Mouse (Mus musculus) G1E (cell line): Measurements from ENCODE around the gene Ak5. TPM values are rescaled to one million over a fixed set of nuclear protein-coding genes. Genes with fewer than 3 reads are reported as not detected.

ENCODE experiments used
- ATAC-seq: 2 replicates; pipeline ENCODE4 v1.8.0; 2016; ENCODE audit warnings: mild to moderate bottlenecking; ENCODE audit not compliant: insufficient number of reproducible peaks, poor library complexity, low FRiP score, severe bottlenecking; ENCODE audit errors: extremely low read depth
- DNase-seq: peaks from one replicate; pipeline ENCODE4 v3.0.0; 2012; ENCODE audit warnings: low spot score
- H3K27me3 ChIP-seq: 2 replicates; pipeline ENCODE4 v1.6.1; 2012; ENCODE audit warnings: mild to moderate bottlenecking, low read length, inconsistent platforms; ENCODE audit not compliant: insufficient read depth
- H3K36me3 ChIP-seq: replicated peaks from 2 replicates; pipeline ENCODE3; 2012; ENCODE audit warnings: mild to moderate bottlenecking, inconsistent platforms
- H3K4me1 ChIP-seq: 2 replicates; pipeline ENCODE4 v1.6.1; 2012; ENCODE audit warnings: low read depth, low read length, inconsistent platforms, mixed read lengths; ENCODE audit not compliant: insufficient read depth
- H3K4me3 ChIP-seq: 2 replicates; pipeline ENCODE4 v1.5.1; 2012; ENCODE audit warnings: low read depth, mild to moderate bottlenecking, inconsistent platforms, low read length, moderate library complexity, mixed read lengths
- H3K9me3 ChIP-seq: replicated peaks from 2 replicates; pipeline ENCODE4 v1.6.1; 2012; ENCODE audit warnings: inconsistent platforms
- CTCF ChIP-seq: IDR thresholded peaks from 2 replicates; pipeline ENCODE4 v1.5.1; 2012; ENCODE audit warnings: low read depth, low read length, inconsistent platforms, mixed read lengths
- GATA1 ChIP-seq: IDR thresholded peaks from 2 replicates; pipeline ENCODE4 v1.6.1; 2012; ENCODE audit warnings: borderline replicate concordance, low read length, inconsistent platforms, mixed read lengths
- GATA2 ChIP-seq: IDR thresholded peaks from 2 replicates; pipeline ENCODE4 v1.6.1; 2012; ENCODE audit warnings: low read depth, low read length, inconsistent platforms, borderline replicate concordance
- POLR2AphosphoS5 ChIP-seq: IDR thresholded peaks from 2 replicates; pipeline ENCODE4 v1.6.1; 2012; ENCODE audit warnings: low read depth, low read length, inconsistent platforms; ENCODE audit not compliant: insufficient replicate concordance
- TAL1 ChIP-seq: conservative IDR thresholded peaks from 2 replicates; pipeline ENCODE4 v1.6.1; 2012; ENCODE audit warnings: low read depth, low read length, inconsistent platforms, mixed read lengths
- polyA plus RNA-seq: library from polyadenylated mRNA; stranded (reverse); fragments of >175 nt; gene quantifications from 2 replicates; pipeline ENCODE4 v1.2.3, GENCODE M21; 2012
- total RNA-seq, 2 experiments: library from RNA; stranded (forward) in 1 of 2; stranded (reverse) in 1 of 2; fragments of 200-1000 nt in 1 of 2; fragments of >200 nt in 1 of 2; fragmentation: Nextera tagmentation in 1 of 2; gene quantifications; 2 replicates each; pipeline ENCODE4 v1.2.3; 2014 to 2017

The Ak5 gene
- total and polyA plus RNA-seq, 3 experiments = 0.11 TPM; not detected in 2

DNA sequence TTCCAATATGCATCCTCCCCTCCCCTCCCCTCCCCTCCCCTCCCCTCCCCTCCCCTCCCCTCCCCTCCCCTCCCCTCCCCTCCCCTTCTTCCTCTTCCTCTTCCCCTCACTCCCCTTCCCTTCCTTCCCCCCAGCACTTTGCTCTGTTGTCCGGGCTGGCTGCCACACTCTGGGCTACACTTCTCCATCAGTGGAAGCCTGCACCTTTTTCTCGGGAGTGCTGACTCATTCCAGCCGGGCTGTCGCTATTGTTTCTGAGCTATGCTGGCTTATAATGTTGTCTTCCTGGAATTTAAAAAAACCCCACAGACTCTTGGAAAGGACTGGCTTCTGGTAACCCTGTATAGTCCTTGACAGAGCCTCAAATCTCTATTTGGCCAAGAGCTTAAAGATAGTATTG, 111.7 kb downstream of the Ak5 start:
- ATAC-seq (no peak), DNase-seq (no peak)
- TF ChIP-seq TAL1 (no peak), CTCF (no peak), POLR2AphosphoS5 (no peak), GATA2 (no peak), GATA1 (no peak)
- H3K36me3 ChIP-seq = no peaks in the 10 kb centered on the region
- H3K9me3 ChIP-seq = no peaks in the 10 kb centered on the region
- peaks cover 4% of the 10 kb centered on the region for H3K4me1 ChIP-seq
- no peak overlapping the region for H3K4me3 ChIP-seq
- peaks cover 3% of the 10 kb centered on the region; the same call in 1 of the 2 replicates for H3K27me3 ChIP-seq

DNA sequence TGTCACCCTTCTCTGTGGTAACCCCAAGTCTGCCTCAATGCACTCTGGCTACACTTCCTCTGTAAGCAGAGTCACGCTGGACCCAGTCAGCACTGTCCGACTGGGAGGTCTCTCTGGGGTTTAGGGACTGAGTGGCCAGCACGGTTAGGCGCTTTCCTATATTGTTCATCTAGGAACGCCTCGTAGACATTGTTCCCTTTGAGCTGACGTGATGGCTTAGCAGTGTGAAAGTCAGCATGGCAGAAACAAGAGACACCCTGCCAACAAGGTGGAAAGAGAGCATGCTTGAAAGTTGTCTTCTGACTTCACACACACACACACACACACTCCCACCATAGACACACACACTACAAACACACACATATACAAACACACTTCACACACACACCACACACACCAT, 112.9 kb downstream of the Ak5 start:
- TF ChIP-seq GATA2 = no peak
- TF ChIP-seq POLR2AphosphoS5 = no peak
- no peak for TF ChIP-seq TAL1
- TF ChIP-seq GATA1 = no peak
- TF ChIP-seq CTCF = no peak
- H3K4me1 ChIP-seq = peaks cover 4% of the 10 kb centered on the region
- DNase-seq = no peak

DNA sequence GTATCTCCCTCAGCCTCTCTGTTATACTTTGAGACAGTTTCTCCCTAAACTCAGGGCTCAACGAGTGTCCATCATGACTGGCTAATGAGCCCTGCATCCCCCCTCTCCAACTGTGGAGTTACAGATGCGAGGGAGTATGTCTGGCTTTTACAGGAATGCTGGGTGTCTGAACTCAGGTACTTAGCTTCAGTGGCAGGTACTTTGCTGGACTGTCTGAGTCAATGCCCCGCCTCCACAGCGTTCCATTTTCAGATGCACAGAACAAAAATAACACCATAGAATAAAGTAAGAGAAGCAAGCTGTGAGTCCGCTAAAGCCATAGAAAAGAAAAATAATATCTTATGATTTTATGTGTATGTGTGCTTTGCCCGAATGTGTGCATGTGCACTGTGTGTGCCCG, 113.8 kb downstream of the Ak5 start:
- no peaks in the 10 kb centered on the region for H3K9me3 ChIP-seq
- H3K36me3 ChIP-seq = no peaks in the 10 kb centered on the region
- DNase-seq (no peak), ATAC-seq (no peak)
- H3K27me3 ChIP-seq = peaks cover 3% of the 10 kb centered on the region; the same call in 1 of the 2 replicates
- peaks cover 4% of the 10 kb centered on the region for H3K4me1 ChIP-seq
- H3K4me3 ChIP-seq = no peak overlapping the region
- TF ChIP-seq POLR2AphosphoS5 = no peak
- no peak for TF ChIP-seq CTCF
- no peak for TF ChIP-seq GATA2
- no peak for TF ChIP-seq GATA1
- no peak for TF ChIP-seq TAL1

More for the DNA sequence above, 112.9 kb downstream of the Ak5 start:
- H3K9me3 ChIP-seq = no peaks in the 10 kb centered on the region
- H3K27me3 ChIP-seq = peaks cover 3% of the 10 kb centered on the region; the same call in 1 of the 2 replicates
- H3K4me3 ChIP-seq = no peak overlapping the region
- ATAC-seq = no peak
- no peaks in the 10 kb centered on the region for H3K36me3 ChIP-seq

DNA sequence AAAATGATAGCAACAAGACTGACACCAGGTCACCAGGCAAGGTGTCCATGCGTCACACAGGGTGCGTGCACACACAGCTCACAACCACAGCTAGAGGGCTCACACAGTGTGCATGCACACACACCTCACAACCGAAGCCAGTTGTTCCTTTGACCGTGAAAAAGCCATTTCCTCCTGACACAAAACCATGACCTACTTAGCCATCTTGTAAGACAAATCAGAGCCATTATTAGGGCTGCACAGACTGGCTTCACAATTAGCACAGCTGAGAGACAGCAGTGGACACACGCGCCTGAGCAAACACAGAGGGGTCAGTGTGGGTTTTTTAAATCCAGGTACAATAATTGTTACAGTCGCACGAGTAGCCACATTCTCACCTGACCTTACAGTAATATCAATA, 115.5 kb downstream of the Ak5 start:
- no peak for ATAC-seq
- H3K4me1 ChIP-seq = peaks cover 2% of the 10 kb centered on the region

DNA sequence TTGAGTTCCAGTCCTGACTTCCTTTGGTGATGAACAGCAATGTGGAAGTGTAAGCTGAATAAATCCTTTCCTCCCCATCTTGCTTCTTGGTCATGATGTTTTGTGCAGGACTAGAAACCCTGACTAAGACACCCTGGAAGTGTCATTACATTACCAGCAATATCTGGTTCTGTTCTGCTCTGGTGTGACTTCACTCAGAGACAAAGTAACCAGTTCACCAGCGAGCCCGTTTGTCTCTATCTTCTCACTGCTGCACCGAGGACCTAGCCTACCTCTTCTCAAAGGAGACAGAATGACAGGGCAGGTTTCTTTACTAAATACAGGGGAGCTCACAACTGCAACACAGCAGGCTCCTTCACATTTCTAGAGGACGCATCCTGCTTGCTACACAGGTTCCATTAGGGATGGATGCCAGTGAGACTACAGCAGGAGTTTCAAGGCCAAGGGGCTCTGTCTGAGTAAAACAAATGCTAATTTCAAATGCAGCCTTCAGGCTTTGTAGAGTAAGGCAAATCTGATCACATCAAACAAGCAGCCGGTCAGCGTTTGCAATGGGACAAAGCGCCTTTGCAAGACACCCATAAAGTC, 117.5 kb downstream of the Ak5 start:
- DNase-seq = no peak
- Histone ChIP-seq H3K9me3 (no peaks in the 10 kb centered on the region), H3K36me3 (no peaks in the 10 kb centered on the region), H3K4me1 (no peaks in the 10 kb centered on the region), H3K27me3 (peaks cover 3% of the 10 kb centered on the region; the same call in 1 of the 2 replicates), H3K4me3 (no peak overlapping the region)
- no peak for ATAC-seq
- TF ChIP-seq GATA1 = no peak
- TF ChIP-seq CTCF = no peak
- no peak for TF ChIP-seq GATA2
- TF ChIP-seq POLR2AphosphoS5 = no peak
- TF ChIP-seq TAL1 = no peak

More for the DNA sequence above, 115.5 kb downstream of the Ak5 start:
- no peak for DNase-seq
- Histone ChIP-seq H3K27me3 (peaks cover 3% of the 10 kb centered on the region; the same call in 1 of the 2 replicates), H3K9me3 (no peaks in the 10 kb centered on the region), H3K4me3 (no peak overlapping the region), H3K36me3 (no peaks in the 10 kb centered on the region)
- TF ChIP-seq POLR2AphosphoS5 = no peak
- no peak for TF ChIP-seq CTCF
- no peak for TF ChIP-seq TAL1
- no peak for TF ChIP-seq GATA1

DNA sequence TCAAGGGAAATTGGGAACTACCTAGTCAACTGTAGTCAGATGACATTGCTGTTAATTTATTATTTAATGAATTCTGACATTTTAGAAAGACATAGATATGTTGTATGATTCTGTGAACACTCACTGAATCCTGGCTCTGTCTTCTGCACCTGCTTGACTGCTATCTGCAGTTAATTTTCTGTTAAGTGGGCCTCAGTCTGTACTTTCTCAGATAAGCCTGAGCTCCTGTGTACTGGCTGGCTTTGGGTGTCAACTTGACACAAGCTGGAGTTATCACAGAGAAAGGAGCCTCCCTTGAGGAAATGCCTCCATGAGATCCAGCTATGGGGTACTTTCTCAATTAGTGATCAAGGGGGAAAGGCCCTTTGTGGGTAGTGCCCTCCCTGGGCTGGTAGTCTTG, 118.1 kb downstream of the Ak5 start:
- H3K4me3 ChIP-seq = no peak overlapping the region
- TF ChIP-seq TAL1 (no peak), POLR2AphosphoS5 (no peak), GATA1 (no peak), CTCF (no peak), GATA2 (no peak)
- no peaks in the 10 kb centered on the region for H3K9me3 ChIP-seq
- DNase-seq (no peak), ATAC-seq (no peak)
- H3K4me1 ChIP-seq = no peaks in the 10 kb centered on the region
- H3K27me3 ChIP-seq = peaks cover 3% of the 10 kb centered on the region; the same call in 1 of the 2 replicates
- H3K36me3 ChIP-seq = no peaks in the 10 kb centered on the region

DNA sequence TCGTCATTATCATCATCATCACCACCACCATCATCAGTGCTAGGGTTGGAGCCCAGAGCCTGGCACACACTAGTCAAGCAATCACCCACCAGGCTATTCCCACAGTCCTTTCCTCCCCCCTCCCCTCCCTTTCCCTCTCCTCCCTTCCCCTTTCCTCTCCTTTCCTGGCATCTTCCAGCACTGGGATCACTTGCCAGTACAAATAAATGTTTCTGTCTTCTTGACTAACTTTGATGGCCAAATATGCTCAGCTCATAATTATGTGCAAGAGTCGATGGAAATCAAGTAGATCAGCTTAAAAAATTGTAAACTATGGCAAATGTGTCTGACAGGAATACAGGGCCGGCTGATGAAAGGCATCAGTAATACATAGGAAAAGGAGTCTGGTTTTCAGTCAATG, 123.2 kb downstream of the Ak5 start:
- Histone ChIP-seq H3K27me3 (no peaks in the 10 kb centered on the region), H3K9me3 (no peaks in the 10 kb centered on the region), H3K36me3 (no peaks in the 10 kb centered on the region), H3K4me3 (no peak overlapping the region), H3K4me1 (no peaks in the 10 kb centered on the region)
- TF ChIP-seq POLR2AphosphoS5 = no peak
- DNase-seq = no peak
- no peak for ATAC-seq
